9 mouse cellular contexts compared by ENCODE assay signal in genomic region chr3:95672461-95672860, GRCm38 (mm10). TPM values are rescaled to one million over a fixed set of nuclear protein-coding genes. Genes with fewer than 3 reads are reported as not detected.
DNase-seq lines count a peak whose midpoint lies in the region; ATAC-seq and TF ChIP-seq lines count a peak whose summit lies in the region.
"Had no signal": no experiment of that assay in that cellular context is flagged by ENCODE, and none has a peak within 500 bp of the region (broad histone marks: within the 10 kb centered on the region; RNA-seq: fewer than 3 reads in every experiment).

No protein-coding gene starts in this region.

- H3K27ac ChIP-seq in forebrain, embryonic 10.5 days = 0 out of 2 replicates have a peak overlapping the region, but pooled peaks have one; percentile 78
- no peak overlapping the region for H3K27ac ChIP-seq in forebrain, postnatal 0 days (ENCODE audit: low read depth, low read length)
- 0 out of 2 replicates have a peak overlapping the region, but pooled peaks have one; percentile 12 for H3K27ac ChIP-seq in testis, adult 2 months (ENCODE audit: control insufficient read depth, insufficient read depth, low read depth, low read length)
- H3K27ac ChIP-seq in liver, postnatal 0 days (ENCODE audit: low read depth) = peak overlapping the region; percentile 98
- no peak overlapping the region for H3K27ac ChIP-seq in midbrain, embryonic 14.5 days (replicated peaks; ENCODE audit: low read depth, low read length)

- no peak overlapping the region for H3K4me3 ChIP-seq in forebrain, embryonic 10.5 days
- no peak overlapping the region for H3K4me3 ChIP-seq in forebrain, postnatal 0 days (ENCODE audit: low read depth, low read length)
- H3K4me3 ChIP-seq in testis, adult 2 months (ENCODE audit: control insufficient read depth, low read depth, low read length) = no peak overlapping the region
- no peak overlapping the region for H3K4me3 ChIP-seq in liver, postnatal 0 days (ENCODE audit: low read depth, low read length)
- H3K4me3 ChIP-seq in midbrain, embryonic 14.5 days (replicated peaks; ENCODE audit: low read depth, low read length) = no peak overlapping the region

- no peaks in the 10 kb centered on the region for H3K27me3 ChIP-seq in forebrain, embryonic 10.5 days (ENCODE audit: poor library complexity, severe bottlenecking)
- H3K27me3 ChIP-seq in forebrain, postnatal 0 days (ENCODE audit: insufficient read depth, low read length) = no peaks in the 10 kb centered on the region
- H3K27me3 ChIP-seq in testis, adult 2 months (ENCODE audit: control insufficient read depth, insufficient read depth, low read length) = no peaks in the 10 kb centered on the region
- no peaks in the 10 kb centered on the region for H3K27me3 ChIP-seq in liver, postnatal 0 days (ENCODE audit: insufficient read depth, low read length)
- no peaks in the 10 kb centered on the region for H3K27me3 ChIP-seq in midbrain, embryonic 14.5 days (ENCODE audit: control insufficient read depth, insufficient read depth, low read length)

- no peak overlapping the region for H3K9ac ChIP-seq in forebrain, postnatal 0 days
- H3K9ac ChIP-seq in liver, postnatal 0 days (replicated peaks) = peak overlapping the region; percentile 34; the same call in 1 of the 2 replicates
- H3K9ac ChIP-seq in midbrain, embryonic 14.5 days (replicated peaks; ENCODE audit: low read length) = no peak overlapping the region

- no peak for TF ChIP-seq POLR2A in testis, adult 2 months (IDR thresholded peaks at IDR 0.05; ENCODE audit: control insufficient read depth, low read depth, low read length)

- H3K4me1 ChIP-seq in forebrain, embryonic 10.5 days = peaks cover 63% of the 10 kb centered on the region
- H3K4me1 ChIP-seq in forebrain, postnatal 0 days (ENCODE audit: insufficient read depth) = no peaks in the 10 kb centered on the region
- peaks cover 20% of the 10 kb centered on the region for H3K4me1 ChIP-seq in testis, adult 2 months (ENCODE audit: control insufficient read depth, insufficient read depth, low read length)
- H3K4me1 ChIP-seq in liver, postnatal 0 days (ENCODE audit: insufficient read depth) = peaks cover 66% of the 10 kb centered on the region
- H3K4me1 ChIP-seq in midbrain, embryonic 14.5 days (ENCODE audit: control insufficient read depth, insufficient read depth, low read length) = 0 out of 2 replicates have a peak, but pooled peaks cover 3% of the 10 kb centered on the region

- ATAC-seq in forebrain, postnatal 0 days = no peak
- no peak for ATAC-seq in liver, postnatal 0 days
- ATAC-seq in megakaryocyte progenitor cell, adult 5-6 weeks (replicated peaks; ENCODE audit: poor library complexity) = no peak
- ATAC-seq in midbrain, embryonic 14.5 days (ENCODE audit: low FRiP score, low TSS enrichment) = no peak

- DNase-seq in forebrain, embryonic 10.5 days (ENCODE audit: extremely low spot score, low spot score) = no peak
- DNase-seq in forebrain, postnatal 0 days = no peak
- DNase-seq in testis, postnatal 14 days (ENCODE audit: low spot score) = no peak
- no peak for DNase-seq in liver, postnatal 0 days
- no peak for DNase-seq in ovary, postnatal 14 days (ENCODE audit: low spot score)
- DNase-seq in midbrain, embryonic 14.5 days = no peak
- DNase-seq: left cerebral cortex, postnatal 4 days had no signal

- H3K36me3 ChIP-seq in forebrain, embryonic 10.5 days (replicated peaks) = peaks cover 64% of the 10 kb centered on the region
- peaks cover 16% of the 10 kb centered on the region; the same call in 1 of the 2 replicates for H3K36me3 ChIP-seq in forebrain, postnatal 0 days (ENCODE audit: insufficient read depth)
- no peaks in the 10 kb centered on the region for H3K36me3 ChIP-seq in testis, adult 2 months (ENCODE audit: control insufficient read depth, insufficient read depth, low read length)
- H3K36me3 ChIP-seq in liver, postnatal 0 days (replicated peaks; ENCODE audit: insufficient read depth, low read length) = 0 out of 2 replicates have a peak, but pooled peaks cover 3% of the 10 kb centered on the region
- H3K36me3 ChIP-seq in midbrain, embryonic 14.5 days (ENCODE audit: control insufficient read depth, insufficient read depth, low read length) = 0 out of 2 replicates have a peak, but pooled peaks cover 10% of the 10 kb centered on the region

- no peak for TF ChIP-seq CTCF in forebrain, postnatal 0 days (IDR thresholded peaks at IDR 0.05; ENCODE audit: low read depth)
- TF ChIP-seq CTCF in testis, adult 2 months (IDR thresholded peaks at IDR 0.05; ENCODE audit: control insufficient read depth, insufficient read depth, insufficient replicate concordance, low read depth, low read length) = no peak
- no peak for TF ChIP-seq CTCF in liver, postnatal 0 days (IDR thresholded peaks at IDR 0.05; ENCODE audit: low read depth)

- H3K9me3 ChIP-seq in forebrain, embryonic 10.5 days = peaks cover 5% of the 10 kb centered on the region; the same call in 1 of the 2 replicates
- H3K9me3 ChIP-seq in forebrain, postnatal 0 days (ENCODE audit: low read length) = no peaks in the 10 kb centered on the region
- no peaks in the 10 kb centered on the region for H3K9me3 ChIP-seq in liver, postnatal 0 days (ENCODE audit: low read length)
- no peaks in the 10 kb centered on the region for H3K9me3 ChIP-seq in midbrain, embryonic 14.5 days (ENCODE audit: control insufficient read depth, low read length)

- no peak overlapping the region for H3K4me2 ChIP-seq in forebrain, postnatal 0 days (ENCODE audit: low read depth)
- H3K4me2 ChIP-seq in liver, postnatal 0 days (ENCODE audit: low read depth, low read length) = peak overlapping the region; percentile 73; the same call in 1 of the 2 replicates
- H3K4me2 ChIP-seq in midbrain, embryonic 14.5 days (ENCODE audit: low read length) = no peak overlapping the region

- TF ChIP-seq EP300 in liver, postnatal 0 days (IDR thresholded peaks at IDR 0.05; ENCODE audit: low read depth) = no peak

- WGBS in forebrain, embryonic 10.5 days = 73% methylated on average over 3 of the region's 3 CpGs
- WGBS in forebrain, postnatal 0 days = 51% methylated on average over 3 of the region's 3 CpGs
- 33% methylated on average over 3 of the region's 3 CpGs for WGBS in liver, postnatal 0 days (ENCODE audit: insufficient replicate concordance)
- 62% methylated on average over 3 of the region's 3 CpGs for WGBS in midbrain, embryonic 14.5 days

RNA-seq across cellular contexts. Expression of gene Mcl1, which starts 13.9 kb away (rescaled TPM):
- polyA plus RNA-seq in forebrain, embryonic 10.5 days (2016; fragmentation: Nextera tagmentation; extraction: Ambion mirVana) = 42.1 and 42.9 TPM in 2 replicates
- total RNA-seq in forebrain, postnatal 0 days (2014; rRNA removed) = 131 and 137 TPM in 2 replicates
- polyA plus RNA-seq in forebrain, postnatal 0 days (2015; fragmentation: Nextera tagmentation; extraction: Ambion mirVana) = 42.9 and 46.6 TPM in 2 replicates
- polyA plus RNA-seq in testis, adult 2 months (2012; rRNA removed) = 27.4 and 40.2 TPM in 2 replicates
- 36.2 and 38.2 TPM in 2 replicates for polyA plus RNA-seq in liver, postnatal 0 days (2015; fragmentation: Nextera tagmentation; extraction: Ambion mirVana)
- total RNA-seq in megakaryocyte progenitor cell, adult 5-6 weeks (2015) = 154 and 191 TPM in 2 replicates
- total RNA-seq in megakaryocyte progenitor cell, adult 5-6 weeks (2017) = 131 and 135 TPM in 2 replicates
- polyA plus RNA-seq in midbrain, embryonic 14.5 days (2014; fragmentation: Nextera tagmentation; extraction: Ambion mirVana) = 44.1 and 65.7 TPM in 2 replicates

RNA-seq across cellular contexts. Expression of gene Adamtsl4, which starts 15.3 kb away (rescaled TPM):
- 0.84 and 1.6 TPM in 2 replicates for polyA plus RNA-seq in forebrain, embryonic 10.5 days (2016; fragmentation: Nextera tagmentation; extraction: Ambion mirVana)
- total RNA-seq in forebrain, postnatal 0 days (2014; rRNA removed) = 0.81 and 1.8 TPM in 2 replicates
- 0.67 and 2.0 TPM in 2 replicates for polyA plus RNA-seq in forebrain, postnatal 0 days (2015; fragmentation: Nextera tagmentation; extraction: Ambion mirVana)
- 0.74 and 2.3 TPM in 2 replicates for polyA plus RNA-seq in testis, adult 2 months (2012; rRNA removed)
- 2.5 and 2.6 TPM in 2 replicates for polyA plus RNA-seq in liver, postnatal 0 days (2015; fragmentation: Nextera tagmentation; extraction: Ambion mirVana)
- 0.17 and 1.4 TPM in 2 replicates for total RNA-seq in megakaryocyte progenitor cell, adult 5-6 weeks (2015)
- total RNA-seq in megakaryocyte progenitor cell, adult 5-6 weeks (2017) = 0.33 TPM in 1 of 2 replicates, not detected in the other
- polyA plus RNA-seq in midbrain, embryonic 14.5 days (2014; fragmentation: Nextera tagmentation; extraction: Ambion mirVana) = 0.80 and 1.1 TPM in 2 replicates

RNA-seq across cellular contexts. Expression of gene Ensa, which starts 47.7 kb away (rescaled TPM):
- polyA plus RNA-seq in forebrain, embryonic 10.5 days (2016; fragmentation: Nextera tagmentation; extraction: Ambion mirVana) = 85.8 and 86.5 TPM in 2 replicates
- total RNA-seq in forebrain, postnatal 0 days (2014; rRNA removed) = 140 and 146 TPM in 2 replicates
- polyA plus RNA-seq in forebrain, postnatal 0 days (2015; fragmentation: Nextera tagmentation; extraction: Ambion mirVana) = 145 and 151 TPM in 2 replicates
- 11.1 and 13.9 TPM in 2 replicates for polyA plus RNA-seq in testis, adult 2 months (2012; rRNA removed)
- 20.1 and 23.9 TPM in 2 replicates for polyA plus RNA-seq in liver, postnatal 0 days (2015; fragmentation: Nextera tagmentation; extraction: Ambion mirVana)
- 32.6 and 37.1 TPM in 2 replicates for total RNA-seq in megakaryocyte progenitor cell, adult 5-6 weeks (2015)
- total RNA-seq in megakaryocyte progenitor cell, adult 5-6 weeks (2017) = 49.7 and 66.8 TPM in 2 replicates
- 97.0 and 103 TPM in 2 replicates for polyA plus RNA-seq in midbrain, embryonic 14.5 days (2014; fragmentation: Nextera tagmentation; extraction: Ambion mirVana)

Comparison
In these comparisons a context has a peak if more than half of its experiments do, and no peak if none do; other contexts are left out.
1. H3K27ac ChIP-seq: peak in forebrain, embryonic 10.5 days (single experiment), testis, adult 2 months (single experiment) and liver, postnatal 0 days (single experiment); none in forebrain, postnatal 0 days (single experiment) and midbrain, embryonic 14.5 days (single experiment).